Mouse (Mus musculus) limb, embryonic 13.5 days (tissue): ENCODE data around the gene Aqp2. TPM values are rescaled to one million over a fixed set of nuclear protein-coding genes. Genes with fewer than 3 reads are reported as not detected.

Source experiments
- polyA plus RNA-seq: library from polyadenylated mRNA; unstranded; fragments of >200 nt; fragmentation: Nextera tagmentation; extraction: Ambion mirVana; gene quantifications from 2 replicates; pipeline ENCODE4 v1.2.1, GENCODE M21; 2015

The Aqp2 gene
- polyA plus RNA-seq, 1 experiment from 2014 or later = not detected

Other genes with a start within 250 kb of the Aqp2 start
- 29.5 and 30.9 TPM in 2 replicates for gene Fmnl3, start 208.6 kb upstream of the Aqp2 start, polyA plus RNA-seq
- 287 and 298 TPM in 2 replicates for gene Tmbim6, start 186.2 kb upstream of the Aqp2 start, polyA plus RNA-seq
- 14.0 and 14.1 TPM in 2 replicates for gene Nckap5l, start 121.3 kb upstream of the Aqp2 start, polyA plus RNA-seq
- 17.0 and 19.7 TPM in 2 replicates for gene Bcdin3d, start 104.3 kb upstream of the Aqp2 start, polyA plus RNA-seq
- gene Faim2, start 50.9 kb upstream of the Aqp2 start, polyA plus RNA-seq = 0.34 and 0.37 TPM in 2 replicates
- 0.27 and 0.61 TPM in 2 replicates for gene Aqp5, start 11.7 kb downstream of the Aqp2 start, polyA plus RNA-seq
- gene Aqp6, start 22.3 kb downstream of the Aqp2 start, polyA plus RNA-seq = not detected in 2 replicates
- gene Racgap1, start 72.6 kb downstream of the Aqp2 start, polyA plus RNA-seq = 114 and 121 TPM in 2 replicates
- gene Asic1, start 91.3 kb downstream of the Aqp2 start, polyA plus RNA-seq = 1.7 and 1.8 TPM in 2 replicates
- 54.0 and 58.7 TPM in 2 replicates for gene Smarcd1, start 123.1 kb downstream of the Aqp2 start, polyA plus RNA-seq
- not detected in 2 replicates for gene Gm17349, start 126.4 kb downstream of the Aqp2 start, polyA plus RNA-seq
- gene Gpd1, start 138.5 kb downstream of the Aqp2 start, polyA plus RNA-seq = 0.27 and 0.55 TPM in 2 replicates
- 139 and 143 TPM in 2 replicates for gene Cox14, start 146.6 kb downstream of the Aqp2 start, polyA plus RNA-seq
- gene Cers5, start 193.8 kb downstream of the Aqp2 start, polyA plus RNA-seq = 80.6 and 85.0 TPM in 2 replicates